Mouse (Mus musculus) gastrocnemius, postnatal 36 days (tissue): ENCODE data around the gene Slc25a14. TPM values are rescaled to one million over a fixed set of nuclear protein-coding genes. Genes with fewer than 3 reads are reported as not detected.

ENCODE experiments used
- microRNA-seq, 2 experiments: library from miRNA; unstranded; fragments of <30 nt; microRNA quantifications; one replicate each; pipeline ENCODE4 v1.2.0; 2021
- total RNA-seq, 2 experiments: library from RNA; stranded (reverse); gene quantifications; 2 replicates each; pipeline ENCODE4 v1.2.3; 2021

Slc25a14 gene
- total RNA-seq, 2 experiments from 2014 or later: 0.99 to 1.4 TPM

Small RNA genes lying within 50 kb of the gene (microRNA-seq; reads per million reads assigned to microRNA genes)
- gene Gm27828: 0 reads per million in 2 experiments

Other genes starting within 250 kb of the Slc25a14 start
- 1 to 10 TPM; 1.9 to 2.0 TPM for gene Elf4, start 160.3 kb upstream of the Slc25a14 start, total RNA-seq
- gene Aifm1, start 109.8 kb upstream of the Slc25a14 start, total RNA-seq: 10 to 100 TPM; 39.0 to 44.7 TPM
- gene Rab33a, start 104.1 kb upstream of the Slc25a14 start, total RNA-seq: not detected
- 1 to 10 TPM; 4.2 to 5.1 TPM for gene Zfp280c, start 28.9 kb upstream of the Slc25a14 start, total RNA-seq
- gene Gpr119, start 51.1 kb downstream of the Slc25a14 start, total RNA-seq: not detected
- gene Rbmx2, start 71.6 kb downstream of the Slc25a14 start, total RNA-seq: 1 to 10 TPM in 1 of 2 experiments, under 1 TPM in 1; 0.87 to 1.1 TPM